Mouse (Mus musculus): ENCODE measurements around the gene Adamts12.

DNA sequence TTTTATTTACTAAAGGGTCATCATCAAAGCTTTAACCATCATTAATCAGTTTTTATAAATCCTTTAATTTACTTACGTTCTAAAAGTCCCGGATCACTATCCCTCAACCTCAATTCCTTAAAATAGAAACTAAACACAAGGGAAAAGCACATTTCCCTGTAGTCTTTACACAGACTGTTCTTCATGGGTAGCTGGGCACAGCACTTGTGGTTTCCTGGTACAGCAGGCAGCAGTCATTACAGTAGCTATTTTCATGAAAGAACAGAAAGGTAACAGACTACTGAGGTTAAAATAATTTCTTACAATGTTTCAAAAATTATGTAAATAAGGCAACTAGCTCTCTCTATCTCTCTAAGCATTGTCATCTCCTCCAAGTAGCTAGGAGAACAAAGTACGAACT, 305.0 kb downstream of the Adamts12 start:
- no peak for TF ChIP-seq TCF12 (IDR thresholded peaks at IDR 0.05; ENCODE audit: low read depth, low read length)
- no peak for TF ChIP-seq MXI1 (IDR thresholded peaks at IDR 0.05; ENCODE audit: low read depth, low read length)
- TF ChIP-seq POLR2AphosphoS5 (IDR thresholded peaks at IDR 0.05; ENCODE audit: borderline replicate concordance, low read depth, low read length) = no peak
- no peak for TF ChIP-seq TBP (IDR thresholded peaks at IDR 0.05; ENCODE audit: low read depth, low read length)

Measured in MEL (cell line).